Mouse (Mus musculus) lung, postnatal 14 days (tissue): ENCODE measurements around the gene Mical3.

Experiments
- DNase-seq: peaks from one replicate; pipeline ENCODE4 v3.0.0; 2021

Gene Mical3

GRCm38 (mm10) chr6:121130773-121131172 is at the start of gene Mical3:
Gene Mical3, minus strand, starts transcription at chr6:121130999.
- DNase-seq = no peak

- DNase-seq = no peak
These were observed 49.0 kb upstream of the Mical3 start for GRCm38 (mm10) chr6:121179846-121180245.

- DNase-seq = peak; percentile 75
These were observed 48.0 kb upstream of the Mical3 start for GRCm38 (mm10) chr6:121178700-121179358.

- no peak for DNase-seq
These were observed 46.4 kb upstream of the Mical3 start for GRCm38 (mm10) chr6:121177118-121177708.

- no peak for DNase-seq
These were observed 45.9 kb upstream of the Mical3 start for GRCm38 (mm10) chr6:121176731-121177098.

- no peak for DNase-seq
These were observed 45.4 kb upstream of the Mical3 start for GRCm38 (mm10) chr6:121176011-121176730.

- DNase-seq = no peak
These were observed 44.0 kb upstream of the Mical3 start for GRCm38 (mm10) chr6:121174761-121175160.

GRCm38 (mm10) chr6:121173471-121173870 is 42.7 kb upstream of the Mical3 start:
- DNase-seq = no peak

- DNase-seq = peak; percentile 33
These were observed 40.3 kb upstream of the Mical3 start for GRCm38 (mm10) chr6:121171102-121171501.

GRCm38 (mm10) chr6:121167381-121167975 is 36.7 kb upstream of the Mical3 start:
- DNase-seq = no peak

- DNase-seq = no peak
These were observed 35.3 kb upstream of the Mical3 start for GRCm38 (mm10) chr6:121166098-121166552.

- DNase-seq = no peak
These were observed 31.8 kb upstream of the Mical3 start for GRCm38 (mm10) chr6:121162616-121163015.

GRCm38 (mm10) chr6:121160126-121160525 is 29.3 kb upstream of the Mical3 start:
- no peak for DNase-seq

- no peak for DNase-seq
These were observed 28.8 kb upstream of the Mical3 start for GRCm38 (mm10) chr6:121159616-121160015.

- peak; percentile 44 for DNase-seq
These were observed 25.2 kb upstream of the Mical3 start for GRCm38 (mm10) chr6:121156030-121156429.

- no peak for DNase-seq
These were observed 23.9 kb upstream of the Mical3 start for GRCm38 (mm10) chr6:121154451-121155300.

- DNase-seq = no peak
These were observed 22.4 kb upstream of the Mical3 start for GRCm38 (mm10) chr6:121153177-121153576.

- DNase-seq = peak; percentile 70
These were observed 20.9 kb upstream of the Mical3 start for GRCm38 (mm10) chr6:121151732-121152131.

GRCm38 (mm10) chr6:121150126-121150525 is 19.3 kb upstream of the Mical3 start:
- DNase-seq = no peak

- no peak for DNase-seq
These were observed 18.6 kb upstream of the Mical3 start for GRCm38 (mm10) chr6:121149420-121149819.

GRCm38 (mm10) chr6:121148360-121148759 is 17.6 kb upstream of the Mical3 start:
- DNase-seq = no peak

GRCm38 (mm10) chr6:121146798-121147197 is 16.0 kb upstream of the Mical3 start:
- DNase-seq = no peak

- DNase-seq = no peak
These were observed 15.1 kb upstream of the Mical3 start for GRCm38 (mm10) chr6:121145906-121146305.
